Mouse (Mus musculus) frontal cortex, adult 2 months (tissue): ENCODE results near the gene Asic1. TPM values are rescaled to one million over a fixed set of nuclear protein-coding genes. Genes with fewer than 3 reads are reported as not detected.
"Not testable (repeated sequence)": the region's sequence is repeated elsewhere in the genome, so short reads cannot be mapped to it uniquely, and the experiment has no call there.

Experiments
- DNase-seq, 2 experiments: peaks; one replicate each; pipeline ENCODE4 v3.0.0; 2022; ENCODE audit warnings: low spot score in 1 of 2; ENCODE audit errors: extremely low spot score in 1 of 2
- polyA plus RNA-seq: library from polyadenylated mRNA; depleted of rRNA; stranded (reverse); fragments of >200 nt; gene quantifications from 2 replicates; pipeline ENCODE4 v1.2.3, GENCODE M21; 2012

Gene Asic1
- polyA plus RNA-seq, 1 experiment, result 80.7 TPM

DNA sequence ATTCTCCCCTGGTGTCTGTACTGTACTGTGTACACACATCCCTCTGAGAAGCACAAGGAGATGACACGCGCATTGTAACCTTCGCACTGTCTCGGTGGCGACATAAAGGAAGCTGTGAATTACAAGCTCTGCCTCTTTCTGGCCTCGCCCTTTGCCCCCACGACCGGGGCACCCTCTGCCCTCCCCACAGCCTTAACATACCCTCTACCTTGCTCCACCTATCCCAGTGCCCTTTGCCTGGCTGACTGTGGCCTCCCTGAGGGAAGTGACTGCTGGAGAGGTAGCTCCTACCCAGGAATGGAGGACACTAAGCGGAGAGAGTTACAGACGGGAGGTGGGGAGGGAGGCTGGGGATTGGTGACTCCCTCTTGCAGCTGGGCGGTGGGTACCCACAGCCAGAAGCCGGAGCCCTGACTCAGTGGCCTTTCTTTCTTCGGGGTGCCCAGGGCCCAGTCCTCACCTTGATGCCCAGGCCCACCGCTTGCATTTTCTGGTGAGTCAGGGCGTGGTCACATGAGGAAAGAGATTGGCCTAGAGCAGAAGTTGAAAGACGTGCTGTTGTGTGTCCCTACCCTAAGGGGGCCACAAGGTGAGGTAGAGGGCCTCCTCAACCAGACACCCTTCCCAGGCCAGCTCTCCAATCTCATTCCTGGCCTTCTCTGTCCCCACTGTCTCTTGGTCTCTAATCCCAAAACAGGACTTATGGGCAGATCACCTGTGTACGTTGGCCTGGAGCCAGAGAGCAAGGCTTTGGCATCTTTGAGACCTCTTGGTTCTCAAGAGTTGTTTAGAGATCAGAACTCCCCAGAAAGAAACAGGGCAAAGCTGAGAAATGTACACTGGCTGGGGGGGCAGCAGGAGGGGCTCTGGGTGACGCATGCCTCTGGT, 30.3 kb downstream of the Asic1 start:
- DNase-seq, result no peak

DNA sequence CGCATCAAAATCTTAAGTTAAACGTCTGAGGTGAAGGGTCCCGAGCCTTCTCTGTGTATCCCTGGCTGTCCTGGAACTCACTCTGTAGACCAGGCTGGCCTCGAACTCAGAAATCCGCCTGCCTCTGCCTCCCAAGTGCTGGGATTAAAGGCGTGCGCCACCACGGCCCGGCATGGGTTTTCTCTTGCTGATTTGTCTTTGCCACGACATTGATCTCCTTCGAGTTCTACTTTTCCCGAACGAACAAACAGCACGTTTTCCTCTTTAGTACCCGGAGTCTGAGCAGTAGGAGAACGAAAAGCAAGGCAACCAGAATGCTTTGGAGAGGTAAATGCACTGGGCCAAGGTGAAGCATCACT, 31.5 kb downstream of the Asic1 start:
- not testable (repeated sequence) for DNase-seq

DNA sequence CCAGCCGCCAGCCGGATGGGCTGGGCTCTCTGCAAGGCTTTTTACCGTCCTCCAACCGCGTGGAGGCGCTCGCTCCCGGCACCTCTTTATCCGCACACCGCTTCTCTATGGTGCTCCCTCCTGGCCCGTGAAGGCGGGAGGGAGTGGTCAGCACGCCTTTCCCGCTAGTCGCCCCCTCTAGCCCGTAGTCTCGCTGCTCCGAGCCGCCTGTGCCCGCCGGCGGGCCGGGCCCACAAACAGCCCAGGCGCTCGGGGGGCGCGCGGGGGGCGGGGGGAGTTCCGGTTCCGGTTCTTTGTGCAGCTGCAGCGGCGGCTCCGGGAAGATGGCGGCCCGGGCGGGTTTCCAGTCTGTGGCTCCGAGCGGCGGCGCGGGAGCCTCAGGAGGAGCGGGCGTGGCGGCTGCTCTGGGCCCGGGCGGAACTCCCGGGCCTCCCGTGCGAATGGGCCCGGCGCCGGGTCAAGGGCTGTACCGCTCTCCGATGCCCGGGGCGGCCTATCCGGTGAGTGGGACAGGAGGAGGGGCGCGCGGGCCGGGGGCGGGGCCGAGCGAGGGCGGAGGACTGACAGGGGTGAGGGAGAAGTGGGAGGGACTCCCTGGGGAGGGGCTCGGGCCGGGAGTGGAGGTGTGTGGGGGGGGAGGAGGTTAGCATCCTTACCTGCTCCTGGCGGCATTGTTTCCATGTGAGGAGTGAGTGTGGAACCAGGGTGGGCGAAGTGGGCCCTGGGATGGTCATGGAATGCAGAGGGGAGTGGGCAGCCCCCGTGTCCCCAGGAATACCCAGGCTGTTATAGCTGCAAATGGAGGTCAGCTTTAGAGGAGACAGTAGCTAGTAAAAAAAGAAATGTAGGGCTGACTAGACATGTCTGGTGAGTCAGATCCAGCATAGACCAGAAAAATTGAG, 32.1 kb downstream of the Asic1 start, which contains the start of gene Smarcd1:
Smarcd1 (plus strand) TSS at position 131 of the 902 bp plus-strand sequence.
- DNase-seq, result peak; percentile 88 to 98

DNA sequence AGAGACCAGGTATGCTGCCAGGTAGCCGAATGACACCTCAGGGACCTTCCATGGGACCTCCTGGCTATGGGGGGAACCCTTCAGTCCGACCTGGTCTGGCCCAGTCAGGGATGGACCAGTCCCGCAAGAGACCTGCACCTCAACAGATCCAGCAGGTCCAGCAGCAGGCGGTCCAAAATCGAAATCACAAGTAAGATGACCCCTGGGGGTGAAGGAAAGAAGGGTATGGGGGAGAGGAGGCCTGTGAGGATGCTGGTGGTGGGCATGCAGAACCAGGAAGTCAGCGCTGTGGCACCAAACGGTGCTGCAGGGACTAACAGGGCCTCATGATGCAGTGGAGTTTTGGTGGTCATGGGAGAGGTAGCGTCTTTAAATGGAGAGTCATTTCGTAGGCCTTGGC, 32.9 kb downstream of the Asic1 start:
- no peak for DNase-seq

DNA sequence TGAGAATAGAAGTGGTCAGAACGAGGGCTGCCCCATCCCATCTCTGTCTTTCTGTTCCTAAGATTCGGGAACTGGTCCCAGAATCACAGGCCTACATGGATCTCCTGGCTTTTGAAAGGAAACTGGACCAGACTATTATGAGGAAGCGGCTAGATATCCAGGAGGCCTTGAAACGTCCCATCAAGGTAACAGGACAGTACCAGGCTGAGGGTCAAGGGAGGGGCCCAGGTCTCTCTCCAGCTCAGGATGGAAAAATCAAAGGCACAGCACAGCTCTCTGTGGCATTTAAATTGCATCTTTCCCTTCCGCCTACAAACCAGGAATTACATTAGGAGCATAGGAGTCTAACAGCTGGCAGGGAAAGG, 33.5 kb downstream of the Asic1 start:
- no peak for DNase-seq

DNA sequence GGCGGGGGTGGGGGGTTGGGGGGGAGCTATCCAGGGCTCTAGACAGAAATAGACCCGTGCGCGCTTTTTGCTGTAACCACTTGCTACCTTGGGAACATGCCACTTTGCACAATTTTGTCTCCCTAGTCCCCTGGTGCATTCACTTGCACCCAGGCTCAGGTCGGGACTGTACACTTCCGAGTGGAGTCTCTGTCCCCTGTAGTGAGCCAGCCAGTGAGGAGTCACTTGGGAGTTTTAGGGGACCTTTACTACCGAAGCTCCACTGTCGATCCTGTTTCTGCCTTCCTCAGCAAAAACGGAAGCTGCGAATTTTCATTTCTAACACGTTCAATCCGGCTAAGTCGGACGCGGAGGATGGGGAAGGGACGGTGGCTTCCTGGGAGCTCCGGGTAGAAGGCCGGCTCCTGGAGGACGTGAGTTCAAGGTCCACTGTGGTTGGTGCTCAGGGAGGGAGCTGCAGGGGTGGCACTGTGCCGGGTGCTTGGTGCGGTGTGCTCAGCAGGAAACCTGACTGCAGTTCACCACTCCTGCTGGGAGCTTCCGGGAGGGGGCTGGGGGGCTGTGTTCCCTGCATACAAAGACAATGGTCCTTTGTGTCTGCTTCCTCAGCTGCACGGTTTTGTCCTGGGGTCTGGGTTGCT, 34.0 kb downstream of the Asic1 start:
- DNase-seq, result peak in 1 of 2 experiments; percentile 72

DNA sequence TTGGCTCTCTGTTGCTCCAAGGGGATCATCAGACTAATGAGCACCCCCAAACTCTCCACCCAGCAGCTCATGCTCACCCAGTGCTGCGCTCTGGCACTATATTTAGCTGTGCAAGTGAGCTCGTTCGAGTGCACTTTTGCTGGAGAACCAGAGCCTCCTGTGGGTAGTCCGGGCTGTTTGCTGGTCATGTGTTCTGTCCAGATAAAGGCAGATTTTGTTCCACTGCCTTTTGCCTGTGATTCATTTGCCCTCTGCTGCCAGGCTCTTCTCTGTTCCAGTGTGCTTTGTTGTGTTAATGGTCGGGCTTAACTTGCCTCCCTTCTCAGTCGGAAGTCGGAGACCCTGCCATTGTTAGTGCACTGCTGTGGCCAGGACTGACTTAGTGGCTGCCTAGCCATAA, 34.7 kb downstream of the Asic1 start:
- DNase-seq, result peak in 1 of 2 experiments; percentile 56

DNA sequence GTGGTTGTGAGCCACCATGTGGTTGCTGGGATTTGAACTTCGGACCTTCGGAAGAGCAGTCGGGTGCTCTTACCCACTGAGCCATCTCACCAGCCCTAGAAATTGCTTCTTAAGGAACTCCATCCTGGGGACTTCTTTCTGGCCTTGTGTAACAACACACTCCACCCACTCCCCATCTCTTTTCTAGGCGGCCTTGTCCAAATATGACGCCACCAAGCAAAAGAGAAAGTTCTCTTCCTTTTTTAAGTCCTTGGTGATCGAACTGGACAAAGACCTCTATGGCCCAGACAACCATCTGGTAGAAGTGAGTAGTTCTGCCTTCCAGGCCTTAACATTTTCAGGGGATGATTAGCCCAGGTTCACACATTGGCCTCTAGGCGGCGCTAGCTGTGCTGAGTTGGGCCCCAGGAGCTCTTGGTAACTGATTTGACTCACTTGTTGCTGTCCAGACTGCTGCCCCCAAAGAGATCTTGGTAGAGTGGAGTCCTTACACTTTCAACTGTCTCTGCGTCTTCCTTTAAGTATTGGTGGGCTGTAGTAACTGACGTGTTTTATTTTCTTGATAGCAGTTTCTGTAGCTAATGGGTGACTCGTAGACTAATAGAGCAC, 35.4 kb downstream of the Asic1 start, which contains the start of gene Gm17349:
Gm17349 (minus strand) TSS at position 51 of the 609 bp plus-strand sequence.
- DNase-seq, result peak in 1 of 2 experiments; percentile 69

DNA sequence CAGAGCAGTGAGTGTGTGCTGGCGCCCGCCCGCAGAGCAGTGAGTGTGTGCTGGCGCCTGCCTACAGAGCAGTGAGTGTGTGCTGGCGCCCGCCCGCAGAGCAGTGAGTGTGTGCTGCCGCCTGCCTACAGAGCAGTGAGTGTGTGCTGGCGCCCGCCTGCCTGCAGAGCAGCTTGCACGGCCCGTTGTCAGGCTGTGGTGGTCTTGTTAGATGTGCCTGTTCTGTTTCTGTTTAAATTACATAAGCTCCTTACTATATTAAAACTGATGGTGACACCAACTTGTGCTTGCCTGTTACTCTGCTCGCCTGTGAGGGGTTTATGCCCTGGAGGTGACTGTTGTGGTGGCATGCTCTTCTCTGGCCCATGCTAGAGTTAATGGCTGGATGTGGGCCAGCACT, 38.0 kb downstream of the Asic1 start:
- DNase-seq, result no peak

DNA sequence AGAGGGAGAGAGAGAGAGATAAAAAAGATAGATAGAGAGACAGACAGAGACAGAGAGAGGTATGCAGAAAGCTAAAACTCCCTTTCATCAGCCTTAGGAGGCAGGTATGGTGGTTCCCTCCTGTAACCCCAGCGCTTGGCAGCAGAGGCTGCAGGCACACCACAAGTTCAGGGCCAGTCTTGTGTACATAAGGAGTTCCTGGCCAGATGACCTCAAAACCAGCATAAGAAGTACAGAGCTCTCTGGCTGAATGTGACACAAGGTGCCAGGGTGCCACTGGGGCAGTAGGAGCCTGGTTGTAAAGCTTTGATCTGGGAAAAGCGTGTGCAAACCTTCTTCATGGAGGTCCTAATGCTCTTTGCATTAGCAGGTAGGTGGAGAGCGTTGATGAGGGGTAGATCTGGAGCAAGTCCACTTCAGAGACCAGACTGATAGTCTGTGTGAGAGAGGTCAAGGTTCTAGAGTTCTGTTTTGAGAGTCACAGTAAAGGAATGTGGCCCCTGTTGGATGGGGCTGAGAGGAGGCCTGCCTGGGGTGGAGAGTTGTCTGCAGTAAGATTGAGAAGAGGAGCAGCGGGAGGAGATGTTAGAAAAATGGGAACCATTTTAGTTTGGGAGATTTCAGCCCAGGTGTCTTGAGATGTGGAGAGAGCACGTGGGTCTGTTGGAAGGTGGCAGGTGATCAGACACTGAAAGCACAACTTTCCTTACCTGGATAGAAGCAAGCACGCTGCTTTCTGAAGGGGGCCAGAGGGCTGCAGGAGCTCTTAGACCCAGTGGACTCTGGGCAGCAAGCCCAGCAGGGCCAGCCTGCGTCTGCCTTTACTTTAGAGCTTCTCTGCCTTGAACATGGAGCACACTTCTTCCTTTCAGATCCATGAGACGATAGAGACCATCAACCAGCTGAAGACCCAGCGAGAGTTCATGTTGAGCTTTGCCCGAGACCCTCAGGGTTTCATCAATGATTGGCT, 40.3 kb downstream of the Asic1 start:
- DNase-seq, result no peak

DNA sequence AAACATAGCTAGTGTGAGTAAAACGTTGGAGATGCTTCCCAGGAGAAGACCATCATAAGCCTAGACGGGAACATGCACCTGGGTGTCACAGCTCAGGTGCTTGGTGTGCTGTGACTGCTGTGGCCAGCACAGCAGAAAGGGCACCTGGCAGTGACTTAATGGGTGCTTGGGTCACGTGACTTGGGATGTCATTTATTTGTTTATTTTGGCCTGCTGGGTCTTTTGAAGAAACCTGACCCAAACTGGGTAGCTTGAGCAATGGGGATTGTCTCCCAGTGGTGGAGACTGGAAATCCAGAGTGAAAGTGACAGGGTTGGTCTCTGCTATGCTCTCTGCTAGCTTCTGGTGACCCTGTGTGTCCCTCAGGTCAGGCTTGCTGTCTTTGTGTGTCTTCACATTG, 41.3 kb downstream of the Asic1 start:
- DNase-seq, result no peak

DNA sequence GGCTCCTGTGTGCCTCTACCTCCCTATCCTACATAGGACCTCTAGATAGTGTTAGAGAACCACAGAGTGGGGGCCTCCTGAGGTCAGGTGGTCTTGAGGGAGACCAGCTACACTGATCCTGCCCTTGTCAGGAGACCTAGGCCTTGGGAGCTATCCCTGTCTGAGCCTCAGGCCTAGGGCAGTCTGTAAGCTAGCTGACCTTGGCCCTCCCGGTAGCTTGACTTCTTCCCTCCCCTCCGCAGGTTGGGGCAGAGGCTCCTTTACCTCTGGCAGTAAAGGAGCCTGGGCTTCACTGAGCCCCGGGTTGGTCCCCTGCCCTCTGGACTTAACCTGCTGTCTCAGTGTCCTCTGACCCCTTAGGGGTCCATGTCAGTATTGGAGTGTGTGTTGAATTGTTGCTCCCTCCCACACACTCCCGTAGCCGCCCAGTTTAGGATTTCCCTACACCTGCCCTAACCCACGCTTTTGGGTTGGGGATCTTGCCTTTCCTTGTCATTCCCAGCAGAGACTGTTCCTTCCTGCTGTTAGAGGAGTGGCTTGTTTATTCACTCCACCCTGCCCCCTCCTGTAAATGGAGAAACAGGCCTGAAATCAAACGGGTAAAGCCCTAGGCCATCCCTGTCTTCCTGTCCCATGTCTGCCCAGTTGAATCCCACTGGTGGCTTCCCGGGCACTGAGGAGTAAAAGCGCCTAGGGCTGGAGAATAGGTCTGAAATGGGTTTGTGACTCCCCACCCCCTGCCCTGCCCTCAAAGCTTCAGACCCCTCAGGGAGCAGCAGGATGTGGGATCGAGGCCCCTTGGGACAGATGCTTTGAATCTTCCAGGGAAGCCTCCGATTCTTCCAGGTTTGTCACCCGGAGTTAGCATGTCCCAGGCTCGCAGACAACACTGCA, 42.7 kb downstream of the Asic1 start:
- no peak for DNase-seq

DNA sequence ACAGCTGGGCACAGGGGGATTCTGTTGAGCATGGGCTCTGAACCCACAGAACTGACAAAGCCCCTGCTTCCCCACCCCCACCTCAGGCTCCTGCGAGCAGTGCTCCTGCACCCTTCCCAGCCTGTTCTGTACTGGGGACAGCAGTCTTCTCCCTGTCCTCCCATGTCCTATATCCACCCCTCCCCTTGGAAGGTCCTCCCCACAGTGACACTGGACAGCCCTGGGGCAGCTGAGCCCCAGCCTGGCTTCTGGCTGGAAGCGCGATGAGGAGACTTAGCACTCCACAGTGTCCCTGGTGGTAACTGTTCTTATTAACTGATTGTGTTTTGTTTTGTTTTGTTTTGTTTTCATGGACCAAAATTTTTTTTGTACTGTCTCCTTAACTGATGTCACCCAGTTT, 43.4 kb downstream of the Asic1 start:
- no peak for DNase-seq

DNA sequence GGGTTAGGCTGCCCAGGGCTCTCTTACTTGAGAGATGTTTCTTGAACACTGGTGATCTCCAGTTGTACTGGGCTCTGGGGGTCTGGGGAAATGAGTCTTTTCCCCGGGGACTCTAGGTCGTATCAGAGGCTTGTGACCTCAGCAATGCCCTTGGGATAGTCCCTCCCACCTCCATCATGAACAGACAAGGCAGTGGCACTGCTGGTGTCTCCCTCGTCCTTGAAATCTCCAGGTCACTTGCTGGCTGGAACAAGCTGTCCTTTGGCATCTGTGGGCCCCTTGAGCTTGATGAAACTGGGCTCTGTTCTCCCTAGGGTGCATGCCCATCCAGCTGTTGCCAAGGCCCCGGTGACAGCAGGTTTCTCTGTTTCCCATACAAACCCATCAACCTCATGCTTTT, 44.0 kb downstream of the Asic1 start:
- DNase-seq, result no peak

DNA sequence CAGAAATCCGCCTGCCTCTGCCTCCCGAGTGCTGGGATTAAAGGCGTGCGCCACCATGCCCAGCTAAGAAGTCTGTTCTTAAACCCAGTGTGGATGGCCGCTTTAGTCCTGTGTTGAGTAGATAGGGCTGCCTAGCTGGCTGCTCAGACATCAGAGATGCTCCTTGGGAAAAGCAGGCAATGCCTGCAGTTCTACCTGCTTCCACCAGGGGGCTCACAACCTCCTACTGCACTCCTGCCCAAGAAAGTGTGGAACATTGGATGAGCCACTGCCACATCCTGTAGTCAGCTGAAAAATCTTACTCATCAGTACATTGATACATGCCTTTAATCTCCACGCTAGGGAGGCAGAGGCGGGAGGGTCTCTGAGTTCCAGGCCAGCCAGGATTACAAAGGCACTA, 44.7 kb downstream of the Asic1 start:
- peak; percentile 83 to 96 for DNase-seq

DNA sequence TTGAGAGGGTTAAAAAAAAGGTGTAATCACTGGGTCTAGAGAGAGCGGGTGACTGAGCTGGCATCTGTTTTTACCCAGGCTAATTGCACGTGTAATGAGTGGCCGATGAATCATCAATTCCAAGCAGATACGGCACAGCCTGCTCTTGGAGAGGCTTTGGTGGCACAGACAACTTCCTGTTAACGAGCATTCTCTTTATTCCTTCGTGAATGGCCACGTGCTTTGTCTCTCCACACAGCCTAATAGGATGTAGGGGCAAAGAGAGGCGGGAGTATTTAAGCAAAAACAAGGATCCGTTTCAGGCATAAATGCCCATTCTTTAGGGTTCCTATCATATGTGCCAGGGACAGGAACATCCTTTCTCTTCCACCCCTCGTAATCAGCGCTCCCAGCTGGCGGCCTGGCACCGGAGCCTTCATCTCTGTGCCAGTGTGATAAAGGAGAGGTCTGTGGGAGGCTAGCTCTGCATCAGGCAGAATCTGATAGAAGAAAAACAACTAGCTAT, 45.2 kb downstream of the Asic1 start:
- peak in 1 of 2 experiments; percentile 76 for DNase-seq

DNA sequence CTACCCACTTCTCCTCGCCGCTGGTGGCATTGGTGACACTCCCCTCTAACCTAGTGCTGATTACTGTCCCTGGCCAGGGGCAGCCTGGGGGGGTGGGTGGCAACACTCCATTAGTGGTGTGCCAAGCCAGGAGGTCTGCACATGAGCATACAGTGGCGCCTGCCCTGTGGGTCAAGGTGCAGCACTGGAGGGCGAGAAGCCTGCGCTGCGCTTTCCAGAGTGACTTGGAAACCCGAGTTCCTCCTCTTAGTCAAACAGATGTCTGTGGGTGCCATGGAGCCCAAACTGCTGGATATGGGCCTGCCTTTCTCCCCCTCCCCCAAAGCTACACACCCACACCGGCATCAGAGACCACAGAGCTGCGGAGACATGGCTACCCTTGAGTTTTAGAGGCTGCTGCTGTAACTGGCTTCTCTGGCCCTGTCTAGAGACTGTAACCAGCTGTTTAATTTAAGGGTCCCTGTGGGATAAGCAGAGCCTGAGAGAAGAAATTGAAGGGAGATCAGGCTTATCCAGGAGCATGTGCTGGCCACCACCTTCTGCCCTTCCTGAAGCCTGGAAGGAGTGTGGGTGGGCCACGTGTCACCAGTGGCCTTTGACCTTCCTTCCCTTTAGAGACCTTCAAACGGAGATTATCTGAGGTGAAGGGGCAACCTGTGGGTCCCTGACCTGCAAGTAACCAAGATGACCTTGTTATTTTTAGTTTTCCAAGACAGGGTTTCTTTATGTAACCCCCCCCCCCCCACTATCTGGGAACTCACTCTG, 46.0 kb downstream of the Asic1 start:
- peak in 1 of 2 experiments; percentile 57 for DNase-seq
